Mouse (Mus musculus) neural tube, embryonic 12.5 days (tissue): ENCODE data around the gene Prr15. TPM values are rescaled to one million over a fixed set of nuclear protein-coding genes. Genes with fewer than 3 reads are reported as not detected.

Experiments used
- ATAC-seq: fragments of 200-750 bp; cut with Nextera tagmentation; 2 replicates; pipeline ENCODE4 v1.8.0; 2017; ENCODE audit warnings: low read depth, mild to moderate bottlenecking, moderate TSS enrichment, moderate library complexity; ENCODE audit not compliant: low FRiP score
- H3K27ac ChIP-seq: fragments of 300-500 bp; sonication (generic); 2 replicates; pipeline ENCODE4 v1.5.1; 2016
- H3K27me3 ChIP-seq: fragments of 300-500 bp; sonication (generic); replicated peaks from 2 replicates; pipeline ENCODE4 v1.6.1; 2016; ENCODE audit warnings: mild to moderate bottlenecking
- H3K36me3 ChIP-seq: fragments of 300-500 bp; sonication (generic); 2 replicates; pipeline ENCODE4 v1.6.1; 2016; ENCODE audit warnings: mild to moderate bottlenecking
- H3K4me1 ChIP-seq: fragments of 300-500 bp; sonication (generic); 2 replicates; pipeline ENCODE4 v1.6.1; 2016
- H3K4me2 ChIP-seq: fragments of 300-500 bp; sonication (generic); replicated peaks from 2 replicates; pipeline ENCODE4 v1.6.1; 2016; ENCODE audit warnings: mild to moderate bottlenecking
- H3K4me3 ChIP-seq: fragments of 300-500 bp; sonication (generic); 2 replicates; pipeline ENCODE4 v1.5.1; 2016
- H3K9ac ChIP-seq: fragments of 300-500 bp; sonication (generic); 2 replicates; pipeline ENCODE4 v1.6.1; 2016; ENCODE audit warnings: mild to moderate bottlenecking
- H3K9me3 ChIP-seq: fragments of 300-500 bp; sonication (generic); 2 replicates; pipeline ENCODE4 v1.6.1; 2016; ENCODE audit warnings: mild to moderate bottlenecking
- WGBS: fragments of 180-500 bp; shearing (Covaris S2); methylation state at CpG from one replicate; pipeline ENCODE4 v1.1.7; 2016; 5-methylcytosine and 5-hydroxymethylcytosine counted together
- polyA plus RNA-seq: library from polyadenylated mRNA; unstranded; fragments of >200 nt; fragmentation: Nextera tagmentation; extraction: Ambion mirVana; gene quantifications from 2 replicates; pipeline ENCODE4 v1.2.1, GENCODE M21; 2016

The Prr15 gene
- polyA plus RNA-seq, 1 experiment from 2014 or later = 0.49 TPM

DNA sequence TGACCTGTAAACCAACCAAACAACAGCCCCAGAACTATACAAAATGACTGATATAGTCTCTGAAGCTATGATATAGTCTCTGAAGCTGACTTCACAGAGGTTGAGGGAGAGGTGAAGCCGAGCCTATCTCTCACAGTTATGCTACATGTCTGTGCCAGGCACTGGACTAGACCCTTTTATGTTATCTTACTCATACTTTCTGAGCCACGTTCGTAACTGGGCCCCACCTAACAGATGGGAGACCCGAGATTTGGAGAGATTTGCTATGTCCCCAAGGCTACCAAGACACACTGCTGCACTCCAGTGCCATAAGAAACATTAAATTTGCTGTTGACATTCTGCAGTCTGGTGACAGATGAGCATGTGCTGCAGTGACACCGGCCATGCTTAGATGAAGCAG lies 41.0 kb downstream of the Prr15 start:
- no peak overlapping the region for H3K27ac ChIP-seq
- H3K4me1 ChIP-seq = peaks cover 16% of the 10 kb centered on the region
- 0 out of 2 replicates have a peak, but pooled peaks cover 3% of the 10 kb centered on the region for H3K27me3 ChIP-seq
- H3K36me3 ChIP-seq = no peaks in the 10 kb centered on the region
- 82% methylated on average over 5 of the region's 5 CpGs for WGBS
- no peak overlapping the region for H3K4me3 ChIP-seq
- H3K9ac ChIP-seq = no peak overlapping the region
- ATAC-seq = no peak
- H3K4me2 ChIP-seq = no peak overlapping the region
- no peaks in the 10 kb centered on the region for H3K9me3 ChIP-seq

DNA sequence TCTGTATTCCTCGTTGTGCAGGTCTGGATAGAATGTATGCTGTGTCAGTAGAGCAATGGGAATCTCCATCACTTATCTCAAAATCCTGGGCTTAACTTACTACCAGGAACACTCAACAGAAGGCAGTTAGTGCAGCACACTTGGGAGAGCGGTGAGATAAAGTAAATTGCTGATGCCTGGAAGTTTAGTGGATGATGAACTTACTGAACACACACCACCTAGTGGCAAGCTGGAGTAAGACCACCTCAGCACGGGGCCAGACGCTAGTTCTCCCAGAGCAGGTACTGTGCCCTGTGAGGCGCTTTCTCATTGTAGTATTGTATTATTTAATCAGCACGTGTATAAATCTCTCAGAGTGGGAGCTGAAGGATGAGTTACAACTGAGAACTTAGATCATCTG lies 42.4 kb downstream of the Prr15 start:
- Histone ChIP-seq H3K9me3 (no peaks in the 10 kb centered on the region), H3K4me1 (peaks cover 16% of the 10 kb centered on the region), H3K27me3 (0 out of 2 replicates have a peak, but pooled peaks cover 3% of the 10 kb centered on the region), H3K27ac (no peak overlapping the region), H3K4me2 (no peak overlapping the region), H3K4me3 (no peak overlapping the region), H3K9ac (no peak overlapping the region), H3K36me3 (no peaks in the 10 kb centered on the region)
- WGBS = 8% methylated on average over 6 of the region's 6 CpGs
- ATAC-seq = peak; percentile 29; the same call in 1 of the 2 replicates

DNA sequence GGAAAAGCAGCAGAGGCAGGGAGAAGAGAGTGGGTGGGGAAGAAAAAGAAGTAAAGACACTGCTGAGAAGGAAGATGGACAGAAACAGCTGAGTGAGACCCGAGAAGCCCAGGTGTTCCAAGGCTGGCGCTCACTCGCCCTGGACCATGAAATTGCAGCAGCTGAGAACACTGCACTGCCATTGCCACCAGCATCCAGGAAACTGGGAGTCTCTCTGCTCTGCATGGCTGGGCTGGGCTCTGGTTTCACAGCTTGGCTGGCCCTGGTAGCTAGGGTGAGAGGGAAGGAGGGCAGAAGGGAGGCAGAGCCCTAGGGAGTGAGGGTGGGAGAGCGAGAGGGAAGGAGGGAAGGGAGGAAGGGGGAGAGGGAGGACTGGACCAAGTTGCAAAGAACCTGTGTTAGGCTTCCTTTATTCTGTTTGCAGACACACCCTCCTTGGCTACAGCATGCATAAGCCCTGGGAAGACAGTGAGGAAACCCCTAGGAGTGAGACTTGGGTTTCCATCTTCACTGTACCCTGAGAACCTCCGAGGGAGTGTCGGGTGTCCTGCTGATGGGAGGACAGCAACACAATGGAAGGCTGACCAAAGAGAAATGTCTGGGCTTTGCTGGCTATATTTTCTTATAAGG lies 44.4 kb downstream of the Prr15 start:
- WGBS = 37% methylated on average over 6 of the region's 6 CpGs
- H3K9ac ChIP-seq = no peak overlapping the region

DNA sequence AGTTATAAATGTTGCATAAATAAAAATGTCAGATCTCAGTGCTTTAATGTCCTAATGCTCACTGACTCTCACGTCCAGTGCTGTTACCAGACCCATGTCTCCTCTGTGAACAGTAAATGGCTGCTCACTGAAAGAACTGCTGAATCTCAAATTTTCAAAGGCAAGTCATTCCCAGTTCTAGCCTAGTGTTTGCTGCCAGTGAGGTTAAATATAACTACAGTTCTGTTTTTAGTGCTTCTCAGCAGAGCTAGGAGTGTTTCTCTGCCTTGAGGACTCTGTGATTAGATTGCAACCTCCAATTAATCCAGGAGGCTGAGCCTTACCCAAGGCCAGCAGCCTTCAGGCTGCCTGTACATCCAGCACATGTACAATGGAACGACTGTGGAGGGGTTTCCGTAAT lies 46.2 kb downstream of the Prr15 start:
- no peaks in the 10 kb centered on the region for H3K36me3 ChIP-seq
- H3K9me3 ChIP-seq = no peaks in the 10 kb centered on the region
- no peak for ATAC-seq
- H3K4me2 ChIP-seq = no peak overlapping the region
- WGBS = 86% methylated on average over 3 of the region's 3 CpGs
- peaks cover 16% of the 10 kb centered on the region for H3K4me1 ChIP-seq
- H3K27me3 ChIP-seq = 0 out of 2 replicates have a peak, but pooled peaks cover 3% of the 10 kb centered on the region
- H3K27ac ChIP-seq = no peak overlapping the region
- no peak overlapping the region for H3K4me3 ChIP-seq
- H3K9ac ChIP-seq = no peak overlapping the region

More for the DNA sequence above, 44.4 kb downstream of the Prr15 start:
- Histone ChIP-seq H3K36me3 (no peaks in the 10 kb centered on the region), H3K4me3 (no peak overlapping the region), H3K27ac (no peak overlapping the region), H3K9me3 (no peaks in the 10 kb centered on the region), H3K27me3 (0 out of 2 replicates have a peak, but pooled peaks cover 3% of the 10 kb centered on the region), H3K4me2 (no peak overlapping the region), H3K4me1 (peaks cover 16% of the 10 kb centered on the region)
- no peak for ATAC-seq

DNA sequence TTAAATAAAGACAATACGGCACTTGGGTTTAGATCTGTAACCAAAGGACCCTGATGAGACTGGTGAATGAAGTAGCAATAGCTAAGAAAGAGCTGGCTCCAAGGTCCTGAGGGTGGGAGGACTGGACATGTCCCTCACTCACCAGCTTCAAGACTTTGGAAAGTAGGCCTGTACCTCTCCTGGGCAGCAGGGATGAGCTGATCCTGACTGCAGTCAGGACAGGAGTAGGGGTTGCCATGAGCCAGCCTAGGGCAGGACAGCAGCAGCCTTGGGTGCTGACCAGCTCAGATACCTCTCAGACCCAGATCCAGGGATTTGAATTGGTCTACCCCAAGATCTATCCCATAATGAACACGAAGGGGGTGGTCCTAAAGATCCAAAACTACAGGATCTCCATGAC lies 53.7 kb downstream of the Prr15 start:
- Histone ChIP-seq H3K9me3 (no peaks in the 10 kb centered on the region), H3K4me1 (peaks cover 6% of the 10 kb centered on the region; the same call in 1 of the 2 replicates), H3K4me3 (no peak overlapping the region), H3K9ac (no peak overlapping the region), H3K27ac (no peak overlapping the region), H3K36me3 (no peaks in the 10 kb centered on the region), H3K4me2 (no peak overlapping the region), H3K27me3 (no peaks in the 10 kb centered on the region)
- ATAC-seq = no peak
- 68% methylated on average over 2 of the region's 2 CpGs for WGBS

Other genes with a start within 250 kb of the Prr15 start
- gene Wipf3, start 103.8 kb downstream of the Prr15 start, polyA plus RNA-seq = 1.4 and 2.1 TPM in 2 replicates
- gene Scrn1, start 240.7 kb downstream of the Prr15 start, polyA plus RNA-seq = 88.2 and 88.7 TPM in 2 replicates